Mouse (Mus musculus): ENCODE measurements around the gene Smarcd3. TPM values are rescaled to one million over a fixed set of nuclear protein-coding genes. Genes with fewer than 3 reads are reported as not detected.

Smarcd3 gene
- polyA plus RNA-seq (2014; fragmentation: Illumina TruSeq; extraction: RNeasy Lipid Tissue Mini Kit (QIAGEN cat#74804); ENCODE audit: low read depth, low replicate concordance), result 1.2 TPM

DNA sequence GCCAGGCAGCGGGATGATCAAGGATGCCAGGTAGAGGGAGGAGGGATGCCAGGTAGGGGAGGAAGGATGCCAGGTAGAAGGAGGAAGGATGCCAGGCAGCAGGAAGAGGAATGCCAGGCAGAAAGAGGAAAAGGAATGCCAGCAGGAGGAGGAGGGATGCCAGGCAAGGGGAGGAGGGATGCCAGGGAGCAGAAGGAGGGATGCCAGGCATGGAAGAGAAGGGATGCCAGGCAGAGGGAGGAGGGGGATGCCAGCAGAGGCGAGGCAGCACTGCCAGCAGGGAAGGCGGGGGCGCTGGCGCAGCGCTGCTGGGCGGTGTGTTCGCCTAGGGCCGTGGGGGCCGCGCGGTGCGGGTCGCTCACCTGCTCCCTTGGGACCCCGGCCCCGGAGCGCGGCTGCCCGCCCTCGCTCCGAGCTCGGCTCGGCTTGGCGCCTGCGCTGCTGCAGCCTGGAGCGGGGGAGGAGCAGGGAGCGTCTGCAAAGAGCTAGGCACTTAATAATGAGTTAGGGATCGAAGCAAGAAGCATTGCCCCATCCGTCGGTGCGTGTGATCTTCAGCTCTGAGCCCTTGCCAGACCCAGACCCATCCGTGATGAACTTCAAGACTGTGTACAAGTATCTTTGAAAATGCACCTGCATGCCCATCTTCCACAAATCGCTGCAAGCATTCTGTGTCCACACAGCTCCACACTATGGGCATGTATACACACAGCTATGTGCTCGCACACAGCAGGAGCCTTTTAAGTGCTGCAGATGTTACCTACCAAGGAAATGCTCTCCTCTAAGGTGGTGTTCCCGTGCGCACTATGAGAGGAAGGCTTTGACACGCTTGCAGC lies at the start of gene Smarcd3:
Gene Smarcd3, minus strand, starts transcription at position 426 of the 836 bp plus-strand sequence.

DNA sequence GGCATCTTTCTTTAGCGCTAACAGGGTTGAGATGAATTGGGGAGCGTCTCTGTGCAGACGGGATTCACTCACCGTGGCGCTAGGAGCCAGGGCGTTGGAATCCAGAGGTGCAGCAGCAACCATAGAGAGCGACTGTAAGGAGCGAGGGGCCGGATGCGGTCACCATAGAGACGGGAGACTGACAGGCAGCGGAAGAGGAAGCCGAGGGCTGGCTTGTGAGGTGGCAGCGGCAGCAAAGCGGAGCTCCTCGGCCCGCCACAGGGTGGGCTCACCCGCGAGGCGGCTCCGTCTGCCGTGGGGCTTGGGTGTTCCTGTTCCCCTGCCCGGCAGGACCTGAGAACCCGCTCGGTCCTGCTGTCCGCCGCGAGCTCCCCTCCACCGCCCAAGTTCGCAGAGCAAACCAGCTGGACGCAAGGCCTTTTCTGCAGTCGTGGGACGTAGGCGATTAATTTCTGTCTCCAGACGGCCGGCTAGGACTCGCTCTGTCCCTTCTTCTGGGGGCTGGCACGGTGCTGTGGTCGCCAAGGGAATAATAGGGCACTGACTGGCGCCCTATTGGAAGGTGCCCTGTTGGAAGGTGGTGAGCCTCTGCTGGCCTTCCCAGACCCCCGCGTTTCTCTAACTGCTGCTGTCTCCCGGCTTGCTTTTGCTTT lies 37.5 kb downstream of the Smarcd3 start, which contains the start of gene Chpf2:
Gene Chpf2, plus strand, starts transcription at position 195 of the 653 bp plus-strand sequence.

DNA sequence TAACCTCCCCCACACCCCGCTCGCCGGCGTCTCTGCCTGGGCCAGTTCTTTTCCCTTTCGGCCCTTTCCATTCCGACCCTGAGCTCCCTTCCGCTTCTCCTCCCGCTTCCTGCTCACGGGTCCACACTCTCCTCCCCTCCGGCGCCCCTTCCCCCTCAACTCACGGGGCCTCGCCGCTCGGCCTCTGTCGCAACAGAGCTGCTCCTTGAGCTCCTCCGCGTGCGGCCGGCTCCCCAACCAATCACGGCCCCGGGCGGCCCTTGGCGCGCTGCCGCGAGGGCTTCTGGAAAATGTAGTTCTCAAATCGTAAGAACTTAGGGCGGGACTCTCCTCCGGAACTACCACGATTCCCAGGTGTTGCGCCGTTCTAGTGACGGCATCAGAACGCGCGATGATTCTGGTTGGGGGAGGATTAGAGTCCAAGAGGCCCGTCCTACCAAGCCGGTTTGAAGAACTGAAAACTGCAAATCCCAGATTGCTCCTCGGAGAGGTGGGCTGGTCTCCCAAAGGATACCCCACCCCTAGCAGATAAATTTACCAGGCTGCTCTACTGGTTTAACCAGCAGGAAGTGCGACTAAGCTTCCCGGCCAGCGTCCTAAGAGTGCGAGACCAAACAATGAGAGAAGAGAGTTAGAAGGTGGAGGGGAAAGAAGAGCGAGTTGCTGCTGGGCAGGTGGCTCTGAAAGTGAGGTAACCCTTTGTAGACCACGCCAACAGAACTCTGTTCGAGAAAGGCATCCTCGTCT lies 46.9 kb downstream of the Smarcd3 start, which contains the start of gene Abcf2:
Gene Abcf2, minus strand, starts transcription at position 285 of the 747 bp plus-strand sequence.

DNA sequence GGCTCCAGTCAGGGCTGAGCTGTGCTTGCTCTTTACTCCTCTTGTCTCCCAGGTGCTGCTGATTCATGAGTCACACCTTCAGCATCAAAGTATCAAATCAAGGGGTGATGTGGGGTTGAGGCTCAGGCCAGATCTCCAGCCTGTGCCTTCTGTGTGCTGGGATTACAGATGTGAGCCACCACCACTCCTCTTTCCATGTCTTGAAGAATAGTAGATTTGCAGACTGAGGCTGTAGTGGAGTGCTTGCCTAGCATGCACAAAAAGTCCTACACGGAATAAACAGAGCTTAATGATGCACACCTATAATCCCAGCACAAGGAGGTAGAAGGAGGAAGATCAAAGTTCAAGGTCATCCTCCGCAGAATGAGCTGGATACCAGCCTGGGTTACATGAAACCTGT lies 67.5 kb downstream of the Smarcd3 start, which contains the start of gene 4931409K22Rik:
Gene 4931409K22Rik, minus strand, starts transcription at position 101 of the 400 bp plus-strand sequence.

Other genes with a start within 250 kb of the Smarcd3 start
- gene Atg9b, start 232.3 kb downstream of the Smarcd3 start, polyA plus RNA-seq (2014; fragmentation: Illumina TruSeq; extraction: RNeasy Lipid Tissue Mini Kit (QIAGEN cat#74804); ENCODE audit: low read depth, low replicate concordance), result not detected
- gene Abcb8, start 230.7 kb downstream of the Smarcd3 start, polyA plus RNA-seq (2014; fragmentation: Illumina TruSeq; extraction: RNeasy Lipid Tissue Mini Kit (QIAGEN cat#74804); ENCODE audit: low read depth, low replicate concordance), result 4.7 TPM
- gene Asic3, start 211.0 kb downstream of the Smarcd3 start, polyA plus RNA-seq (2014; fragmentation: Illumina TruSeq; extraction: RNeasy Lipid Tissue Mini Kit (QIAGEN cat#74804); ENCODE audit: low read depth, low replicate concordance), result not detected
- gene Cdk5, start 200.9 kb downstream of the Smarcd3 start, polyA plus RNA-seq (2014; fragmentation: Illumina TruSeq; extraction: RNeasy Lipid Tissue Mini Kit (QIAGEN cat#74804); ENCODE audit: low read depth, low replicate concordance), result 18.5 TPM
- 32.6 TPM for gene Slc4a2, start 200.6 kb downstream of the Smarcd3 start, polyA plus RNA-seq (2014; fragmentation: Illumina TruSeq; extraction: RNeasy Lipid Tissue Mini Kit (QIAGEN cat#74804); ENCODE audit: low read depth, low replicate concordance)
- gene Fastk, start 179.1 kb downstream of the Smarcd3 start, polyA plus RNA-seq (2014; fragmentation: Illumina TruSeq; extraction: RNeasy Lipid Tissue Mini Kit (QIAGEN cat#74804); ENCODE audit: low read depth, low replicate concordance), result 6.5 TPM
- 1.5 TPM for gene Tmub1, start 176.6 kb downstream of the Smarcd3 start, polyA plus RNA-seq (2014; fragmentation: Illumina TruSeq; extraction: RNeasy Lipid Tissue Mini Kit (QIAGEN cat#74804); ENCODE audit: low read depth, low replicate concordance)
- gene Agap3, start 172.2 kb downstream of the Smarcd3 start, polyA plus RNA-seq (2014; fragmentation: Illumina TruSeq; extraction: RNeasy Lipid Tissue Mini Kit (QIAGEN cat#74804); ENCODE audit: low read depth, low replicate concordance), result 1.6 TPM
- not detected for gene Gbx1, start 97.2 kb downstream of the Smarcd3 start, polyA plus RNA-seq (2014; fragmentation: Illumina TruSeq; extraction: RNeasy Lipid Tissue Mini Kit (QIAGEN cat#74804); ENCODE audit: low read depth, low replicate concordance)
- gene Asb10, start 83.4 kb downstream of the Smarcd3 start, polyA plus RNA-seq (2014; fragmentation: Illumina TruSeq; extraction: RNeasy Lipid Tissue Mini Kit (QIAGEN cat#74804); ENCODE audit: low read depth, low replicate concordance), result not detected
- not detected for gene 4931409K22Rik, start 67.6 kb downstream of the Smarcd3 start, polyA plus RNA-seq (2014; fragmentation: Illumina TruSeq; extraction: RNeasy Lipid Tissue Mini Kit (QIAGEN cat#74804); ENCODE audit: low read depth, low replicate concordance)
- 6.9 TPM for gene Abcf2, start 46.9 kb downstream of the Smarcd3 start, polyA plus RNA-seq (2014; fragmentation: Illumina TruSeq; extraction: RNeasy Lipid Tissue Mini Kit (QIAGEN cat#74804); ENCODE audit: low read depth, low replicate concordance)
- 0.79 TPM for gene Chpf2, start 37.7 kb downstream of the Smarcd3 start, polyA plus RNA-seq (2014; fragmentation: Illumina TruSeq; extraction: RNeasy Lipid Tissue Mini Kit (QIAGEN cat#74804); ENCODE audit: low read depth, low replicate concordance)
- gene Nub1, start 61.1 kb upstream of the Smarcd3 start, polyA plus RNA-seq (2014; fragmentation: Illumina TruSeq; extraction: RNeasy Lipid Tissue Mini Kit (QIAGEN cat#74804); ENCODE audit: low read depth, low replicate concordance), result 39.2 TPM
- not detected for gene Wdr86, start 106.3 kb upstream of the Smarcd3 start, polyA plus RNA-seq (2014; fragmentation: Illumina TruSeq; extraction: RNeasy Lipid Tissue Mini Kit (QIAGEN cat#74804); ENCODE audit: low read depth, low replicate concordance)
- gene Crygn, start 133.6 kb upstream of the Smarcd3 start, polyA plus RNA-seq (2014; fragmentation: Illumina TruSeq; extraction: RNeasy Lipid Tissue Mini Kit (QIAGEN cat#74804); ENCODE audit: low read depth, low replicate concordance), result not detected
- gene Rheb, start 218.2 kb upstream of the Smarcd3 start, polyA plus RNA-seq (2014; fragmentation: Illumina TruSeq; extraction: RNeasy Lipid Tissue Mini Kit (QIAGEN cat#74804); ENCODE audit: low read depth, low replicate concordance), result 388 TPM

Measured in sigmoid colon, adult 10 weeks (tissue).